Mouse (Mus musculus) lung, adult 2 months (tissue): Measurements from ENCODE around the gene Tmem40. TPM values are rescaled to one million over a fixed set of nuclear protein-coding genes. Genes with fewer than 3 reads are reported as not detected.
A peak's percentile ranks its signal among the peaks of the same experiment; 100 is the strongest.

ENCODE experiments used
- DNase-seq: peaks from one replicate; pipeline ENCODE4 v3.0.0; 2022
- H3K4me1 ChIP-seq: fragments of 200-500 bp; 2 replicates; pipeline ENCODE4 v1.6.1; 2011; ENCODE audit warnings: low read length; ENCODE audit not compliant: control insufficient read depth, insufficient read depth
- H3K4me3 ChIP-seq: fragments of 200-500 bp; replicated peaks from 2 replicates; pipeline ENCODE3; 2011; ENCODE audit warnings: low read depth, mild to moderate bottlenecking, control low read depth, low read length; ENCODE audit errors: extremely low read depth
- CTCF ChIP-seq: fragments of 200-500 bp; IDR thresholded peaks from 2 replicates; pipeline ENCODE4 v1.5.1; 2011; ENCODE audit warnings: mild to moderate bottlenecking, low read length, control low read depth; ENCODE audit not compliant: insufficient read depth
- POLR2A ChIP-seq: fragments of 200-500 bp; IDR thresholded peaks from 2 replicates; pipeline ENCODE4 v1.6.1; 2011; ENCODE audit warnings: low read depth, mild to moderate bottlenecking, control low read depth, low read length, borderline replicate concordance; ENCODE audit errors: extremely low read depth
- WGBS: fragments of 180-500 bp; shearing (Covaris S2); methylation state at CpG from one replicate; pipeline ENCODE4 v1.1.7; 2018; 5-methylcytosine and 5-hydroxymethylcytosine counted together
- polyA plus RNA-seq: library from polyadenylated mRNA; depleted of rRNA; stranded (reverse); fragments of >200 nt; gene quantifications from 2 replicates; pipeline ENCODE4 v1.2.3, GENCODE M21; 2012

The Tmem40 gene
- polyA plus RNA-seq, 1 experiment: 21.5 TPM

GRCm38 (mm10) chr6:115770059-115770670 lies 8.0 kb upstream of the Tmem40 start:
- no peak for DNase-seq
- TF ChIP-seq CTCF (no peak), POLR2A (no peak)
- H3K4me3 ChIP-seq: no peak overlapping the region
- peaks cover 5% of the 10 kb centered on the region for H3K4me1 ChIP-seq
- WGBS: 77% methylated on average over 20 of the region's 20 CpGs

GRCm38 (mm10) chr6:115768207-115768606 lies 6.0 kb upstream of the Tmem40 start:
- no peak for TF ChIP-seq CTCF
- TF ChIP-seq POLR2A: no peak
- no peak overlapping the region for H3K4me3 ChIP-seq
- peaks cover 5% of the 10 kb centered on the region for H3K4me1 ChIP-seq
- DNase-seq: peak; percentile 19
- WGBS: 48% methylated on average over 4 of the region's 4 CpGs

DNA sequence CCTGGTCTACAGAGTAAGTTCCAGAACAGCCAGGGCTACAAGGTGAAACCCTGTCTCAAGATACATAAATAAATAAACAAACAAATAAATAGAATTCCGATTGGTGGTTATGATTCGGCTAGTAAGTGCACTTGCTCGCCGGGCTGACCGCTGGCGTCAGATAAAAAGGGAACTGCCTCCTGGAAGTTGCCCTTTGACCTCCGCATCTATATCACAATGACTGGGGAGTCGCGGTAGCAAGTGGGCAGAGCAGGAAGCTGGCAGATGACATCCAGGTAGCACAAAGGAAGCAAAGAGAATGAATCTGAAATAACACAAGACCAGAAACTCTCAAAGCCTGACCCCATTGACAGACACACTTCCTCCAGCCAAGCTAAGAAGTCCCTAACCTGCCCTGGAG lies 5.1 kb upstream of the Tmem40 start:
- WGBS: 50% methylated on average over 9 of the region's 9 CpGs
- Histone ChIP-seq H3K4me1 (peaks cover 5% of the 10 kb centered on the region), H3K4me3 (no peak overlapping the region)
- TF ChIP-seq CTCF: no peak
- TF ChIP-seq POLR2A: no peak
- DNase-seq: no peak

DNA sequence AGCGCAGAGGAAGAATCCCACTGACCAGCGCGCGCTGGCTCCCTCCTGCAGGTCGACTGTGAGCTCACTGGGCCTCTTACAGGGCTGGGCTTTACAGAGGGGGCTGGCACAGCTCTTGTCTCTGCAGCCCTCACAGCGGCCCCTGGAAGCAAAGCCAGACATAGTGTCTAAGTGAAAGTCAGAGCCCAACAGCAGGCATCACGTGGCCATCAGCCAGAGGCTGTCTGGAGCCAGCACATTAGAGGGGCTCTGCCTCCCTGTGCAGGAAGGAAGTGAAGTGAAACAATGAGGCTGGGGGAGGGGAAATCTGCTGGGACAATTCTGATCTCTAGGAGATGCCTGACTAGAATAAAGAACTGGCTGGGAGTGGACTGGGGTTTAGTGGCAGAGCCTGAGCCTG lies 2.0 kb upstream of the Tmem40 start:
- TF ChIP-seq CTCF: no peak
- 0 out of 2 replicates have a peak, but pooled peaks have one; percentile 17 for TF ChIP-seq POLR2A
- Histone ChIP-seq H3K4me3 (no peak overlapping the region), H3K4me1 (peaks cover 11% of the 10 kb centered on the region)
- 9% methylated on average over 7 of the region's 7 CpGs for WGBS
- peak; percentile 46 for DNase-seq

DNA sequence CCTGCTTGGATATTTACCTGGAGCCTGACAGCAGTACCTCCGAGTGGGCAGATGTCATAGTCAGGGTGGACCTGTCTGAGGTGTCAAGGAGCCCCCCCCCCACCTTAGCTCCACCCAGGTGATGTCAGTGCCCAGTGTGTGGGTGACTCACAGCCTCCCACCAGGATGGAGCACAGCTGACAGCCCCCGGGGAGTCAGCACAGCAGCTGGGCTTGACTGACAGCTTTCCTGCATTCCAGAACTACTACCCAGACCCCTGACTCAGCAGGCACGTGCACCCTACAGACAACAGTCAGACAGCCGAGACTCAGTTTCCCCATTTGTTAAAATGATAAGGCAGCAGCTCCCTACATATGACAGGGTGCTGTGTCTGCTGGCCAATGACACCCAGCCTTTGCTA lies 1.2 kb downstream of the Tmem40 start:
- Histone ChIP-seq H3K4me3 (no peak overlapping the region), H3K4me1 (peaks cover 6% of the 10 kb centered on the region)
- no peak for DNase-seq
- TF ChIP-seq POLR2A (no peak), CTCF (no peak)
- 62% methylated on average over 4 of the region's 4 CpGs for WGBS

DNA sequence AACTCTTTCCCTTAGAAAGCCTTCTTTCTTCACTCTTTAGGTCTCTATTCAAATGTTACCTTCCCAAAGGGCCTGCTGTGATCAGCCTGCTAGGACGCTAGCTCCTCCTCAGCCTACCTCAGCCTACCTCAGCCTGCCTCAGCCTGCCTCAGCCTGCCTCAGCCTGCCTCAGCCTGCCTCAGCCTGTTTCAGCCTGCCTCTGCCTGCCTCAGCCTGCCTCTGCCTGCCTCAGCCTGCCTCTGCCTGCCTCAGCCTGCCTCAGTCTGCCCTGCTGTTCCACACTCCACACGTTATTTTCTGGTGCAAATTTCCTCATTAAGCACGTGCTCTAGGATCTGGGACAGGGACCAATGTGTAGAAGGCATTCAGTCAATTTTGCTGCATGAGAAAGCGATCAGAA lies 2.1 kb downstream of the Tmem40 start:
- Histone ChIP-seq H3K4me1 (peaks cover 6% of the 10 kb centered on the region; the same call in 1 of the 2 replicates), H3K4me3 (no peak overlapping the region)
- 94% methylated on average over 4 of the region's 4 CpGs for WGBS
- no peak for DNase-seq
- no peak for TF ChIP-seq POLR2A
- no peak for TF ChIP-seq CTCF

DNA sequence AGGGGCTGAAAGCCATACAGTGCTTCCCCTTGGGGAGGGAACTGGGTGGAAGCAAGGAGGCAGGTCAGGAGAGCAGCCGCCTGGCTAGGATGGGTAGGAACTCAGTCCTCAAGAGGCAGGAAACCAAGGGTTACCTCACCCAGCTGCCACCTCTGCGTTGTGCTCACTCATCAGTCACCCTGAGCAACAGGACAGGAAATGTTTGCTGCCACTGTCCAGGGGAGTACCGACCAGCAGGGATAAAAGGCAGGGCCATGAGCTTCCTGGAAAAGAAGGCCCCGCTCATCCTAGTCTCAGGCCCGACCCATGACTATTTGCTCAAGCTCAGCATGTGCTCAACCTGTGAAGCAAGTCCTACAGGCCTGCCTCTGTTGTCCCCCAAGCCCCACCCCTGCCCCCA lies 2.7 kb downstream of the Tmem40 start:
- no peak for DNase-seq
- peaks cover 6% of the 10 kb centered on the region; the same call in 1 of the 2 replicates for H3K4me1 ChIP-seq
- WGBS: 22% methylated on average over 5 of the region's 5 CpGs
- TF ChIP-seq CTCF (no peak), POLR2A (no peak)
- no peak overlapping the region for H3K4me3 ChIP-seq

DNA sequence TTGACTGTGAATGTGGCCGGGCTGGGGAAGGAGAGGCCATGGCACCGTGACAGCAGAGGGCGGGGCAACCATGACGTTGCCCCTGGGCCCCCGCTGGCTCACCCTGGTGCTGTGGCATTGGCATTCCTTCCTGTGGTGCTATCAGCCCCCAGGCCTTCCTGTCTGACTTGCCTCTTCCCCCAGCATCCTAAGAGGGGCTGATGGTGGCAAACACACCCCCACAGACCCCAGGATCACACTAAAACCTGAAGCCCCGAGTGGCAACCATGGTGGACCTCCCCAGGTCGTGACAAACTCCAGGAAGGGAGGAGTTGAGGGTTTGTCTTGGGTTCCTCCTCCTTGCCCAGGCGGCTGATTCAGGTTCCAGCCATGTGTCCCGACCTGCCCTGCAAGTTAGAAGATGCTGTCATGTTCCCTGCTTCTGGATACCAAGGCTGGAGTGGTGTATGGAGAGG lies 3.2 kb downstream of the Tmem40 start:
- peaks cover 6% of the 10 kb centered on the region; the same call in 1 of the 2 replicates for H3K4me1 ChIP-seq
- no peak for DNase-seq
- 29% methylated on average over 9 of the region's 9 CpGs for WGBS
- TF ChIP-seq CTCF: no peak
- TF ChIP-seq POLR2A: no peak
- no peak overlapping the region for H3K4me3 ChIP-seq

GRCm38 (mm10) chr6:115755536-115755935 lies 6.7 kb downstream of the Tmem40 start:
- no peak for TF ChIP-seq POLR2A
- TF ChIP-seq CTCF: no peak
- DNase-seq: no peak

GRCm38 (mm10) chr6:115746326-115746725 lies 15.9 kb downstream of the Tmem40 start:
- WGBS: 77% methylated on average over 1 of the region's 1 CpGs
- TF ChIP-seq POLR2A (no peak), CTCF (no peak)
- no peak for DNase-seq

More at GRCm38 (mm10) chr6:115755536-115755935, 6.7 kb downstream of the Tmem40 start:
- H3K4me1 ChIP-seq: peaks cover 4% of the 10 kb centered on the region; the same call in 1 of the 2 replicates
- H3K4me3 ChIP-seq: no peak overlapping the region
- WGBS: 78% methylated on average over 7 of the region's 7 CpGs

More at GRCm38 (mm10) chr6:115746326-115746725, 15.9 kb downstream of the Tmem40 start:
- Histone ChIP-seq H3K4me3 (no peak overlapping the region), H3K4me1 (no peaks in the 10 kb centered on the region)
